Mouse (Mus musculus): ENCODE results near the gene Piezo1.

- no peak for TF ChIP-seq GATA1 (IDR thresholded peaks at IDR 0.05; ENCODE audit: low read length)
- TF ChIP-seq TAL1 (IDR thresholded peaks at IDR 0.05; ENCODE audit: low read length): no peak
Observed at GRCm38 (mm10) chr8:122593783-122594507, 42.8 kb upstream of the Piezo1 start.

Data from erythroblast, embryonic 14.5 days (primary cell).